Comparison of ENCODE assay signal across 15 mouse cellular contexts in genomic region chr12:26285939-26286338, GRCm38 (mm10).
A peak's percentile ranks its signal among the peaks of the same experiment; 100 is the strongest.
DNase-seq lines count a peak whose midpoint lies in the region; ATAC-seq lines count a peak whose summit lies in the region.
"Had no signal": no experiment of that assay in that cellular context is flagged by ENCODE, and none has a peak within 500 bp of the region (broad histone marks: within the 10 kb centered on the region; RNA-seq: fewer than 3 reads in every experiment).

No protein-coding gene starts in this region.

- no peaks in the 10 kb centered on the region for H3K36me3 ChIP-seq in hindbrain, embryonic 16.5 days (ENCODE audit: control insufficient read depth, insufficient read depth, low read length)
- no peaks in the 10 kb centered on the region for H3K36me3 ChIP-seq in neural tube, embryonic 11.5 days (ENCODE audit: control insufficient read depth, insufficient read depth, low read length)
- H3K36me3 ChIP-seq: midbrain, embryonic 13.5 days had no signal

- peak; percentile 50; the same call in 1 of the 2 replicates for ATAC-seq in hindbrain, embryonic 16.5 days
- no peak for ATAC-seq in neural tube, embryonic 11.5 days (ENCODE audit: insufficient read depth, low FRiP score, low TSS enrichment)
- ATAC-seq: forebrain, embryonic 14.5 days; liver, postnatal 0 days; midbrain, embryonic 13.5 days had no signal

- no peak overlapping the region for H3K4me3 ChIP-seq in hindbrain, embryonic 16.5 days (ENCODE audit: low read length)
- H3K4me3 ChIP-seq in neural tube, embryonic 11.5 days (ENCODE audit: low read depth, low read length), result no peak overlapping the region
- H3K4me3 ChIP-seq: heart, adult 2 months; midbrain, embryonic 13.5 days had no signal

- intact Hi-C loops in gastrocnemius, postnatal 14 days (cut with DNase I; ENCODE audit: low total_unique reads), result no loop called here

- peak overlapping the region; percentile 19; the same call in 1 of the 2 replicates for H3K27ac ChIP-seq in hindbrain, embryonic 16.5 days (ENCODE audit: low read depth, low read length)
- H3K27ac ChIP-seq in neural tube, embryonic 11.5 days (ENCODE audit: low read depth, low read length), result no peak overlapping the region
- H3K27ac ChIP-seq: heart, adult 2 months; midbrain, embryonic 13.5 days had no signal

- 58% methylated on average over 8 of the region's 8 CpGs for WGBS in hindbrain, embryonic 16.5 days
- 37% methylated on average over 8 of the region's 8 CpGs for WGBS in neural tube, embryonic 11.5 days

- H3K9me3 ChIP-seq in hindbrain, embryonic 16.5 days (ENCODE audit: control insufficient read depth, low read length), result no peaks in the 10 kb centered on the region
- H3K9me3 ChIP-seq in neural tube, embryonic 11.5 days (ENCODE audit: control insufficient read depth, low read length), result no peaks in the 10 kb centered on the region
- H3K9me3 ChIP-seq: midbrain, embryonic 13.5 days had no signal

- H3K27me3 ChIP-seq in hindbrain, embryonic 16.5 days (replicated peaks; ENCODE audit: control insufficient read depth, insufficient read depth, low read length), result no peaks in the 10 kb centered on the region
- H3K27me3 ChIP-seq in neural tube, embryonic 11.5 days (ENCODE audit: control insufficient read depth, insufficient read depth, low read length), result no peaks in the 10 kb centered on the region
- H3K27me3 ChIP-seq: midbrain, embryonic 13.5 days had no signal

- no peak overlapping the region for H3K4me2 ChIP-seq in hindbrain, embryonic 16.5 days (ENCODE audit: low read length)
- no peak overlapping the region for H3K4me2 ChIP-seq in neural tube, embryonic 11.5 days (ENCODE audit: low read depth)
- H3K4me2 ChIP-seq: midbrain, embryonic 13.5 days had no signal

- no peak overlapping the region for H3K9ac ChIP-seq in hindbrain, embryonic 16.5 days (ENCODE audit: low read depth, low read length)
- no peak overlapping the region for H3K9ac ChIP-seq in neural tube, embryonic 11.5 days (ENCODE audit: low read length)
- H3K9ac ChIP-seq: liver, postnatal 0 days; midbrain, embryonic 13.5 days had no signal

- DNase-seq in gastrocnemius, postnatal 14 days, result peak; percentile 38
- no peak for DNase-seq in gastrocnemius, adult 8-10 months (ENCODE audit: low spot score in 2 of 2)
- DNase-seq in kidney, postnatal 14 days, result peak; percentile 5
- no peak for DNase-seq in kidney, adult 18-20 months
- DNase-seq in neural tube, embryonic 11.5 days (ENCODE audit: low spot score), result peak; percentile 30
- DNase-seq in thymus, postnatal 0 days (ENCODE audit: low spot score), result no peak
- DNase-seq in urinary bladder, adult 18-20 months (ENCODE audit: low spot score in 2 of 2), result no peak
- DNase-seq: B cell, adult 2 months; cerebellum, adult 11 months; heart, adult 2 months; liver, postnatal 0 days; lung, postnatal 36 days had no signal

- H3K4me1 ChIP-seq in hindbrain, embryonic 16.5 days (ENCODE audit: control insufficient read depth, insufficient read depth, low read depth, low read length), result no peaks in the 10 kb centered on the region
- H3K4me1 ChIP-seq in neural tube, embryonic 11.5 days (ENCODE audit: control insufficient read depth, insufficient read depth, low read length), result no peaks in the 10 kb centered on the region

Comparison
In these comparisons a context has a peak if more than half of its experiments do, and no peak if none do; other contexts are left out.
1. DNase-seq: peak in gastrocnemius, postnatal 14 days (single experiment), kidney, postnatal 14 days (single experiment) and neural tube, embryonic 11.5 days (single experiment); none in gastrocnemius, adult 8-10 months (0 of 2), kidney, adult 18-20 months (single experiment), thymus, postnatal 0 days (single experiment) and urinary bladder, adult 18-20 months (0 of 2).